Mouse (Mus musculus): Measurements from ENCODE around the gene Tmbim7.
A peak's percentile ranks its signal among the peaks of the same experiment; 100 is the strongest.
"Not testable (repeated sequence)": the region's sequence is repeated elsewhere in the genome, so short reads cannot be mapped to it uniquely, and the experiment has no call there.

Gene Tmbim7

GRCm38 (mm10) chr5:3650881-3651280 is at the start of gene Tmbim7:
TSS of gene Tmbim7 (plus strand) at chr5:3651181.
- DNase-seq, result no peak

GRCm38 (mm10) chr5:3607114-3607513 is 43.9 kb upstream of the Tmbim7 start:
- no peak for DNase-seq

- DNase-seq, result no peak
Measured at GRCm38 (mm10) chr5:3609241-3609640, 41.7 kb upstream of the Tmbim7 start.

GRCm38 (mm10) chr5:3611835-3612234 is 39.1 kb upstream of the Tmbim7 start:
- not testable (repeated sequence) for DNase-seq

GRCm38 (mm10) chr5:3620486-3620885 is 30.5 kb upstream of the Tmbim7 start:
- no peak for DNase-seq

- no peak for DNase-seq
Measured at GRCm38 (mm10) chr5:3630055-3630454, 20.9 kb upstream of the Tmbim7 start.

- DNase-seq, result no peak
Measured at GRCm38 (mm10) chr5:3631512-3632271, 19.3 kb upstream of the Tmbim7 start.

GRCm38 (mm10) chr5:3632285-3632684 is 18.7 kb upstream of the Tmbim7 start:
- no peak for DNase-seq

GRCm38 (mm10) chr5:3633315-3633714 is 17.7 kb upstream of the Tmbim7 start:
- DNase-seq, result no peak

- no peak for DNase-seq
Measured at GRCm38 (mm10) chr5:3633951-3634350, 17.0 kb upstream of the Tmbim7 start.

- no peak for DNase-seq
Measured at GRCm38 (mm10) chr5:3635286-3635685, 15.7 kb upstream of the Tmbim7 start.

- no peak for DNase-seq
Measured at GRCm38 (mm10) chr5:3644621-3645020, 6.4 kb upstream of the Tmbim7 start.

- DNase-seq, result no peak
Measured at GRCm38 (mm10) chr5:3645326-3645725, 5.7 kb upstream of the Tmbim7 start.

GRCm38 (mm10) chr5:3646539-3646938 is 4.4 kb upstream of the Tmbim7 start:
- DNase-seq, result no peak

GRCm38 (mm10) chr5:3646991-3647707 is 3.8 kb upstream of the Tmbim7 start:
- DNase-seq, result peak; percentile 67

GRCm38 (mm10) chr5:3647708-3648121 is 3.3 kb upstream of the Tmbim7 start:
- DNase-seq, result peak; percentile 90

GRCm38 (mm10) chr5:3648206-3648848 is 2.7 kb upstream of the Tmbim7 start:
- no peak for DNase-seq

GRCm38 (mm10) chr5:3648849-3649210 is 2.2 kb upstream of the Tmbim7 start:
- DNase-seq, result no peak

- DNase-seq, result no peak
Measured at GRCm38 (mm10) chr5:3651621-3652020, 640 bp downstream of the Tmbim7 start.

- DNase-seq, result not testable (repeated sequence)
Measured at GRCm38 (mm10) chr5:3652903-3653575, 2.1 kb downstream of the Tmbim7 start.

- DNase-seq, result no peak
Measured at GRCm38 (mm10) chr5:3653801-3654200, 2.8 kb downstream of the Tmbim7 start.

- no peak for DNase-seq
Measured at GRCm38 (mm10) chr5:3657085-3657484, 6.1 kb downstream of the Tmbim7 start, which contains the start of gene Gatad1. TSS of gene Gatad1 (minus strand) at chr5:3657185.

GRCm38 (mm10) chr5:3665225-3665624 is 14.2 kb downstream of the Tmbim7 start:
- DNase-seq, result no peak

Data from right cerebral cortex, adult 18-20 months (tissue).